Mouse (Mus musculus) adrenal gland (tissue): ENCODE data around the gene Calca.
"Not testable (repeated sequence)": the region's sequence is repeated elsewhere in the genome, so short reads cannot be mapped to it uniquely, and the experiment has no call there.

Experiments
- intact Hi-C: fragments of 180-260 bp; cut with DNase I; formaldehyde crosslinking; loops from one replicate; pipeline ENCODE4 v1.15.1; 2025
- long read RNA-seq, 2 experiments: library from polyadenylated mRNA; unstranded; transcript quantifications; one replicate each; pipeline ENCODE4 v2.0.0; 2020; ENCODE audit warnings: borderline replicate concordance in 1 of 2; ENCODE audit not compliant: insufficient replicate concordance in 1 of 2

Calca gene
- long read RNA-seq, experiment 1, result 0 reads
- long read RNA-seq, experiment 2, result 0 reads

DNA sequence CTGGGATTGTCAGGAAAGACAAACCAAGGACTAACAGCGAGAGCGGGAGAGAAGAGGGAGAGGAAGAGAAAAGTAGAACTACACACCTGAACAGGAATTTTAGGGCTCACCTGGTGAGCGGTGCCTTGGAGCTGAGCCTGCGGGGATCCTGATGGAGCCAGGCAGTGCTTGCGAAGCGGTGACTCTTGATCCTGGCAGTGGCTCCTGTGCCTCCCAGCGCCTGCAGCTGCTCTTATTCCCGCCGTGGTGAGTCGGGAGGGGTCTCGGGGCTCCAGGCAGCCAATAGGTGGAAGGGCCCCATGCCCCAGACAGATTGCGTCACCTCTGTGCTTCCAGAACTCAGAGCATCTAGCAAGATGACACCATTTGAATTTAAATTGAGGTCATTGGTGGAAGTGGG is at the start of gene Calca:
Calca (minus strand) TSS at position 256 of the 400 bp plus-strand sequence.
- intact Hi-C loops, result loop anchor here (2.0 to 5.0 kb wide), 2 partner anchors 54 to 137 kb away; no protein-coding TSS in a partner anchor

- intact Hi-C loops, result no loop called here
Measured at GRCm38 (mm10) chr7:114672697-114673096, 36.5 kb upstream of the Calca start.

- intact Hi-C loops, result no loop called here
Measured at GRCm38 (mm10) chr7:114671405-114671804, 35.2 kb upstream of the Calca start.

DNA sequence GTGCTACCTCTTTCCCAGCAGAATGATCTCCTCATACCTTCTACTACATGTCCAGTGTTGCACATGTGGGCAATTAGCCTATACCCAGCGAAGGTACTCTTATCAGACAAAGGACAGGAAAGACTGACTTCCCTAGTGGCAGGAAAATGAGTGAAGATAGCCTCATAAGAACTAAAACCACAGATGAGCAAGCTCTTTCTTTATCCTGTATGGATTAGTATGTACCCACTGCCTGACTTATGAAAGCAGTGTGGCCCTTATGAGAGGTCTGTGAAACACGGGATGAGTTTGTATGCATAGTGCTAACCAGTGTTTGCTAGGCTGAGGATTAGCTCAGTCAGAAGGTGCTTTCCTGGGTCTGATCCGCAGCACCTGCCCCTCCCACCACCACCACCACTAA is 13.6 kb upstream of the Calca start:
- intact Hi-C loops, result no loop called here

DNA sequence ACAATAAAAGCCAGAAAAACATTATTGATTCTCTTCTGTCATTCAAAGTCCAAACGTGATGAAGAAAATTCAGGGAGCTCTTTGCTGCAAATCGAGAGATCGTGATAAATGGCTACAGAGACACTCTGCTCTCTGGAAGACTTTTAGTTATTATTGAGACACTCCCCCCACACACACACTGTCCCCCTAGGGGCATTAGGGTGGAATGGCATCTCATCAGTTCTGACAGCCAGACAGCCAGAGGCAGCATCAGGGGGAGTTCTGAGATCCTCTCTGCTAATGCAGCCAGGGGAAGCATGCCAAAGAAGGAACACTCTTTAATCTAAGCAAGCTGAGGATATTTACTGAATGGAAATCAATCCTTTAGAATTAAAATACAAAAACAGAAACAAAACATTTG is 12.6 kb upstream of the Calca start:
- intact Hi-C loops, result no loop called here

DNA sequence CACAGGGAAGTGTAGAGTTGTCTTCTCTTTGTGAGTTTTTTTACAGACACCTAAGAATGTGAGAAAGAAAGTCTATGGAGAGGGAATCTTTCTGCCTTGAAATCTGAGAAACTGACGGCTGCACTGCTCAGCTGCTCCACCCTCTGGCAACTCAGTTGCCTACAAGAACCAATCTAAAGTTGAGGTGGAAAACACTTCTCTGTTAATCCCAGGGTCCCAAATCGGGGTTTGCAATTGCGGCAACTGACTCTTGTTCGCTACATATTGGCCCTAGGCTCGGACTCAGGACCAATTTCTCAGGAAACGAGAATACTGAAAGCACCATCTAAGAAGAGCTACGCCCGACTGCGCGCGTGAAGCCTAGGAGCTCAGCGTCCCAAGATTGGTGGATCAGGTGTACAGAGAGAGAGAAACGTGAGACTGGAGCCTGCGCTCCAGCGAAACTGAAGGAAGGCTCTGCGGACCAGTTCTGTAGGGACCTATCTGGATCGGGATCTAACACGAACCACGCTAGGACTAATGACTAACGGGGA is 522 bp downstream of the Calca start:
- intact Hi-C loops, result loop anchor here (2.0 to 5.0 kb wide), 2 partner anchors 53 to 137 kb away; no protein-coding TSS in a partner anchor

GRCm38 (mm10) chr7:114634386-114634785 is 1.8 kb downstream of the Calca start:
- intact Hi-C loops, result no loop called here

GRCm38 (mm10) chr7:114625966-114626365 is 10.2 kb downstream of the Calca start:
- intact Hi-C loops, result no loop called here

DNA sequence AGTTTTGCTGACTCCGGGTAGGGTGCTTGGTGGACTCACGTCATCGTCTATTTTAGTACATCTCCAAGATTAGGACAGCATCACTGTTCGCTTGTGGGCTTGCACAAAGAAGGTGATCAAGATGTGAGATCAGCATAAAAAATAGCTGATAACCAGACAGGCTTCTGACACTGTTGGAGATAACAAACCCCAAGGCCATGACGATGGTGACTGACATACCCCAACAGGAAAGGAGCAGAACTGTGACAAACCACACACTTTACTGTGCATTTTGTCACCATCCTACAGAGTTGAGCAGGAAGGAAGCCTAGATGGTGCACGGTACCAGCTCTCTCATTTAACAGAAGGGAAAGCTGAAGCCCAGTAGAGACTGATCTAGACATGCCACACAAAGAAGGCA is 19.4 kb downstream of the Calca start:
- intact Hi-C loops, result no loop called here

DNA sequence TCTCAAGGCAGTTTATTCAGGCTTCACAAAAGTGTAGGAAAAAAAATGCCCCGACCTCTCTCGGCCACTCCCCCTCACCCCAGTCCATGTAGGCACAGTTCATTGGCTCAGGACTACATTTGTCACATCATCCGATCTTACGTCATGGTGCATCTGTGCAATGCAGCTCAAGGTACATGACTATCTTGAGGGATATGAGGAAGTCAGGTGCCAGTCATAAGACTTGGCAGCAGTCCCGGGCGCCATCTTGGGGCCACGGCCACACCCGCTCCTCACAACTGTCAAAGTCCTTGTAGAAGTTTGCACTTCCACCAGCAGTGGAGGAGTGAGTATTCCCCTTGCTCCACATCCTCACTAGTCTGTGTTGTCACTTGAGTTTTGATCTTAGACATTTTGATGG is 41.8 kb downstream of the Calca start:
- intact Hi-C loops, result not testable (repeated sequence)

DNA sequence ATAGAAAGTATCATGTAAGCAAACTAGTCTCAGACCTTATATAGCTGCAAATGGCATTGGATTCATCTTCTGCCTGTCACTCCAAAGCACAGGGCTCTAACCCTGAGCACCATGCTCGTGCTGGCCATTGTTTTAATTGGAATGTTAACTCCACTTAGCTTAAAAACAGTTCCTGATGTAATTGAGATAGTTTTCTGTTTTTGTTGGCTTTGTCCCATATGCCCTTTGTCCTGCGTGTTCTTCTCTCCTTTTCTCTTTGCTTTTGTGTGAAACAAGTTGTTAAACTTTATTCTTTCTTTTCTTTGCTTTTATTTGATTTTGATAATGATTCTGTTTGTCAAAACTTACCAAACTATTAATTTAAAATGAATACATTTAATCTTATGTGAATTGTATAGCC is 53.7 kb downstream of the Calca start:
- intact Hi-C loops, result loop anchor here (5.0 kb wide), 2 partner anchors 55 to 140 kb away; partner anchors contain the start of gene Calca
